Mouse (Mus musculus) cerebellum, postnatal 10 days (tissue): ENCODE measurements at regions not wholly inside any gene's neighbourhood (a gene's known extent, or its start where the extent isn't known, plus 50 kb on each side); places are given as distances from the start of the nearest gene placed in this dataset.
A peak's percentile ranks its signal among the peaks of the same experiment; 100 is the strongest.

Source experiments
- DNase-seq, 2 experiments: peaks; one replicate each; pipeline ENCODE4 v3.0.0; 2021; ENCODE audit warnings: mixed read lengths in 2 of 2

- peak; percentile 50 to 54 for DNase-seq
These were observed 62.7 kb downstream of the Bmp2 start for GRCm38 (mm10) chr2:133614672-133615071.

DNA sequence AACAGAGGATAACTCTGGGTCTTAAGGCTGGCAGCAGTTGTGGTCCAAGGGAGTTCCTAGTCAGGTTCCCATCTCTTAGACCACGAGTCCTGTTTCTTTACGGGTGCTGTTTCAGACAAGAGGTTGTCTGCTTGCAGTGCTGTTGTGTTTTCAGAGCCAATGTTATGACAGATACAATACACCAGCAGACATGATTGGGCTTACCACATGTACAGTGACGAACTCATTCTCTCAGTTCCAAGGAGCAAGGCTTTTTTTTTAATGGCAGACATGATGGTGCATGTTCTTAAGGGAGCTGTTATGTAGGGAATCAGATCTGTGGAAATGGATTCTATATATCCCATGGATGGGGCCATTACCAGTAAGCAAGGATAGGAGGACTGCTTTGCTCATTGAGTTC, 63.3 kb downstream of the Bmp2 start:
- no peak for DNase-seq

DNA sequence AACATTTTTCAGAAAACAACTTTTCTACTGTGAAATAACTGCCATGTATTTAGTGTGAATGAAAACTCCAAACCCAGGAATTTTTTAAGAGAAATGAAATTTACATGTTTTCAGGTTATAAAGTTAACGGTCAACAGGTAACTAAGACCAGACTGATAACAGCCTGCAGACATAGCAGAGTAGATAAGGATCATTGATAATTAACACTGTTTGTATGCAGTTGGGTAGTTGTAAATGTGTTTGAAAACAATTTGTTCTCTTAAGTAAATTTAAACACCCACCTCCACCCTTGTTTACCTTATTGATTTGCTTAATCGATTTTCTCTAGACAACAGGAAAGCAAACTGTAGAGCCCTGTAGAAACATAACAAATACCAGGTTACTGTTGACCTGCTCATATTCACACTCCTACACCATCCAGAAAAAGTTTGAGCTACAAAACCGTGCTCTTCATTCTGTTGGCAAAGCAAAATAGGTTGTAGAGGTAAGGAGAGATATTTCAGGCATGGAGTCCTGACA, 65.4 kb downstream of the Bmp2 start:
- DNase-seq: no peak

GRCm38 (mm10) chr2:133622523-133622922, 70.6 kb downstream of the Bmp2 start:
- DNase-seq: no peak

- no peak for DNase-seq
These were observed 73.6 kb downstream of the Bmp2 start for GRCm38 (mm10) chr2:133625542-133625941.

DNA sequence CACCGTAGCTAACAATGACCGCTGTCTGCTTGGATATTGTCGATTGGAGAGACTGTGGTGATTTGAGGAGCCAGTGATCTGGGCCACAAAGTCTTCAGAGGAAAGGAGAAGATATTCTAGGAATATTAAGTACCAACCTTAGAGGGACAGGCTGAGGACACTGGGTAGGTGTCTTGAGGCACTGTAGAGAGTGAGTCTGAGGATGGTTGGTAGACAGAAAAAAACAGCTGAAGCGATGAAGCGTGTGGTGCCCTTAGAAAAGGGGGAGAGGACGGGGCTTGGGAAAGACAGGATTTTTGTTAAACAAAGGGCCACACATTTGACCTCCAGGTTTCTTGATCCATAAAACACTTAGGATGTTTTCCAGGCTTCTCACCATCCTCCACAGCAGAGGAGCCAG, 76.9 kb downstream of the Bmp2 start:
- no peak for DNase-seq

GRCm38 (mm10) chr2:133635434-133635833, 83.5 kb downstream of the Bmp2 start:
- no peak for DNase-seq

DNA sequence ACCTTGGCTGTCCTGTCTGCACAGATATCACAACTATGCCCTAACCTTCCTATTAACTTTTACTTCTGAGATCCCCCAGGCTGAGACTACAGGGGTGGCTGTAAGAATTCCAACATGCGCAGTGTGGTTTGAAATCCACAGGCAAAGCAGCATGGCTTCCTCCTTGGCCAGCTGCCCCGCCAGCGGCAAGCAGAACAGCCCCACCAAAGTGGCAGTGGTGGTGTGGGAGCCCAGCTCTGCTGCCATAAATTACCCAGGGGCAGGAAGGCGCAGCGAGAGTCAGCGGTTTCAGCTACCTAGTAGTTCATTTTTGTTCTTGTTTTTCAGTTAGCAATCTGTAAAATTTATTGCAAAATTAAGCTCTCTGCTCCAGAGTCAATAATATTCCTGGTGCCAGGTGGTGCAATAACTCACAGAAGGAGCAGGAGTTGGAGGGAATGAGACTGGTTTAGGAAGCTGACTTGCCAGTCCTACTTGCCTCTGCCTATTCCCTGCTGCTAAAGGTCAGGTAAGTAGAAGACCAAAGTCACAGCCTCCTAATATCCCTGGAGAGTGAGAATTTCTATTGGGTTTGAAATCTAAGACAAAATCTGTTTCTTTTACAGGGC, 98.0 kb downstream of the Bmp2 start:
- DNase-seq: no peak

DNA sequence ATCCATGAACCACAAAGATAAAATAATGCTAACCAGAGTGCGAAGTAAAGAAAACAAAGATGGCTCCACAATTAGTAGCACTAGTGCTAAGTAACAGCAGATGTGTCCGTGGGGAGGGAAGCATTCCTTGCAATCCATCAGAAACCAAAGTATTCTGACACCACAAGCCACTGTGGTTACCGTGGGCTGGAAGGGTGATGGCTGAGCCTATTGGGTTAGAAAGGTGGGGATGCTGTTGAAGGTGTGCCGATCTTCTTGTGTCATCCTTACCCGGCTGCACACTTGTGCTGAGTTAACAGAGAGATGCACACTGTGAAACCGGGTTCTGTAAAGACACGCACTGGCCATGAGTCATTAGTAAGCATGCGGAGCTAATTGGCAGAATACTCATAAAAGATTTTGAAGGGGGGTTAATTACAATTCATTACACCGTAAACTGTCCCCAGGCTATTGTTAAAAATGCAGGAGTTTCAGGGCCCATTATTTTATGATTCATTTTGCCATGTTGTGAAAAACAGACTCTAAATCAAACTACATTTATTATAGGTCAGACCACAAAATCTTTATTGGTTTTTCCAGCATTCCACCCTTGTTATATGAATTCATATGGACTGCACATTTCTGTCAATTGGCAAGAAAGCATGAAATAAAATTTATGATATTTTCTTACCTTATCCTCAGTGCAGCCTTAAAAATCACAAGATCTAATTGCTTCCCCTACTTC, 114.5 kb downstream of the Bmp2 start:
- DNase-seq: no peak

GRCm38 (mm10) chr2:133667055-133667395, 115.1 kb downstream of the Bmp2 start:
- DNase-seq: no peak

DNA sequence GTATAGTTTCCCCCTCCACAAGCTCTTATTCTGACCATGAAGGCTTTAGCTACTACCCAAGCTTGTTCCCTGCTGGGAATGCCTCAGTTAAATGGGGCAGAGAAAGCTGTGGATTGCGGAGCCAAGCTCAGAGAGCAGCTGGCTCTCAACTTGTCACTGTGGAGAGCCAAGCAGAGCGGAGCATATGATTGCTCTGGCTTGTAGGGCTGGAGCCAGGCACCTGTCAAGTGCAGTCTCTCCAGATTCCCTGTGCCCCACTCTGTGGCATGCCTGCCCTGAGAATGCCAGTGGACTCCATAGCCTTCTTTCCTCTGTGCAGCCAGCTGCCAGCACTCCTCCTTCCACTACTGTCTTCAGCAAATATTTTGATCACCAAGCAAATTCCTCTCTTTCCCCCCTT, 117.9 kb downstream of the Bmp2 start:
- peak; percentile 80 to 87 for DNase-seq

GRCm38 (mm10) chr2:133671528-133671927, 119.6 kb downstream of the Bmp2 start:
- no peak for DNase-seq

DNA sequence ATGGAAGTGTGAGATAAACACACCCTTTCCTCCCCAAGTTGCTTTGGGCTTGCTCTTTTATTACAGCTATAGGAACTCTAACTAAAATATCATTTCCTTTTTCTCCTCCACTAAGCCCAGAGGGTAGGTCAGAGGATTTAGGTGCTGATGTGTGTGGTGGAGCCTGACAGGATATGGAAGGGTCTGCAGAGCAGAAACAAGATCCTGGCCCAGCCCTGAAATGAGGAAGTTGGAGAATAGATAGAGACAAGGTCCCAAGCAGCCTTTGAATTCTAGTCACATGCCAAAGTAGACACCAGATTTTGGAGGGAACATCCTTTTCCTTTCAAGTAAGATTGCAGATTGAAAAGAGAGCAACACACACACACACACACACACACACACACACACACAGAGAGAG, 132.4 kb downstream of the Bmp2 start:
- DNase-seq: no peak

GRCm38 (mm10) chr2:133688121-133688787, 136.3 kb downstream of the Bmp2 start:
- no peak for DNase-seq

- no peak for DNase-seq
These were observed 136.8 kb downstream of the Bmp2 start for GRCm38 (mm10) chr2:133688788-133689155.

DNA sequence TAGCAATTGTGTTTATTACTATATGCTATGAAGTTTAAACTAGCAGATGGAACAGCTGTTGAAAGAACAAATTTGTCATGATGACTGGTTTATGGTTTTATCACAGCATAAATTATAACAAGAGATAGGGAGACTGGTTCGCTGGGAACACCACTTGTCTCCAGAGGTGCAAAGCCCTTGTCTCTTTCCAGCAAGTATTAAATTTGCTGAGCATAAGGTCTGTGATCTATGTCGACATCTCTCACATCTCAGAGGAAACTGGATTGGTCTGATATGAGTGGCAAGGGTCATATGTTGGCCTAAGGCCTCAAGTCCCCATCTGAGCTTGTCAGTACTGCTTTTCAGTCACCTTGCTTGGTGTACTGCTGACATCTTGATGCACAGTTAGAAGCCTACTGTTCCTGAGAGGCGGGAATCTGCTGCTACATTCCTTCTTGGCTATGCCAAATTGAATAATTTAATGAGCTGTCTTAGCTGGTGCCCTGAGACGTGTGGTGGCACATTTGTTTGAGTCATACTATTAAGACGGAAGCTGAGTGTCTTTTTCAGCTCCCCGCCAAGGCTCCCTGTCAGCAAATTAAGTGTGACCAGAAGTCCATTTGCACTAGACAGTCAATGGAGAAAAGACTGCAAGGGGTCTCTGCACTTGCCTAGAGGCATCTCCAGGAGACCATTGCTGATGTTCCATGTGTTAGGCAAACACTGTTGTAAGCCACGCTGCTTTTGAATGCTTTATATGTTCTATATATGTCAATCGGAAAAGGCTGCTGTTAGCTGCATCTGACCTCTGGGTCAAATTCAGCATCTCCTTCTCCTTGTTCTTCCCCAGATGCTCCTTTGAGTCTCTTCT, 157.0 kb downstream of the Bmp2 start:
- DNase-seq: peak; percentile 17 to 47

GRCm38 (mm10) chr2:133716243-133716642, 164.3 kb downstream of the Bmp2 start:
- no peak for DNase-seq

GRCm38 (mm10) chr2:133717076-133717475, 165.1 kb downstream of the Bmp2 start:
- no peak for DNase-seq

GRCm38 (mm10) chr2:133724310-133724709, 172.4 kb downstream of the Bmp2 start:
- peak; percentile 47 to 49 for DNase-seq

DNA sequence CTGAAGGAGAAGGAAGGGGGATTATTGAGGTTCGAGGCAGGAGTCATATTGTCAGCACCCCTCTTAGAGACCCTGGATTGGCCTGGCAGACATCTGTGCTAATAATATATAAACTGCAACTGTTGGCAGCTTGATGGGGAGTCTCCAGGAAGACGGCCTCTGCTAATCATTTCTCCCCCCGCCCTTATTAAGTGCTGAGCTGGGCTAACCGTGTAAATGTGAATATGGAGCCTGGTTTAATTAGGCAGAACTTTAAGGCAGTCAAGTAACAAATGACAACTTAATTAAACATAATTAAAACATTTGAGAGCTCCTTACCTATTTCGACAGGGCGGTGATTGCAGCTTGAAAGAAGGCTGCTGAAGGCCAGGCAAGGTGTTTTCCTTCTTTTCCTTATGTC, 172.8 kb downstream of the Bmp2 start:
- DNase-seq: no peak

- DNase-seq: no peak
These were observed 182.7 kb downstream of the Bmp2 start for GRCm38 (mm10) chr2:133734469-133735225.

DNA sequence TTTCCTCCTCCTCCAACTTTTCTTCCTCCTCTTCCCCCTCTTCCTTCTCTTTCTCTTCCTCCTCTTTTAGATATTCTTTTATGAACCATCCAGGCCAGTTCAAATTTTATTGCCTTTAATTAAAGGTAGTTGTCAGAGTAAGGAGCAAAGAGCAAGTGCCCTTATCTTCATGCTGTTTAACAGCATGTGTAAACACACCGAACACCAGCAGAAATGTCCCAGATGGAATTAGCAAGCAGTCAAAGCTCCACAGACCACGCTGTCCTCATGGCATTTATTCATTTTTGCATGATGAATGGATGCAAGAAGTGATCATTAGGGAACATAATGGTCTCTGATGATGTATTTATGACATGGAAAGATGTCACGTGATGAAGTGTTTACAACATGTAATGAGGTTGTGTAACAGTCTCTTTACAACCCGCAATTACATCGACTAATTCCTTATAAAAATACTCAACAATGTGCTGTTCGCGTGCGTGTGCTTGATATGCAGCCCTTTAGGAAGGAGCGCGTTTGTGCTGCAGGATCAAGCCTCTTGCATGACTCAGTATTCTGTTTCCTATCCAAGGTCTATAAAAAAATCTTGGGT, 187.0 kb downstream of the Bmp2 start:
- DNase-seq: no peak
